Mouse (Mus musculus): Measurements from ENCODE around the gene Naa38.

DNA sequence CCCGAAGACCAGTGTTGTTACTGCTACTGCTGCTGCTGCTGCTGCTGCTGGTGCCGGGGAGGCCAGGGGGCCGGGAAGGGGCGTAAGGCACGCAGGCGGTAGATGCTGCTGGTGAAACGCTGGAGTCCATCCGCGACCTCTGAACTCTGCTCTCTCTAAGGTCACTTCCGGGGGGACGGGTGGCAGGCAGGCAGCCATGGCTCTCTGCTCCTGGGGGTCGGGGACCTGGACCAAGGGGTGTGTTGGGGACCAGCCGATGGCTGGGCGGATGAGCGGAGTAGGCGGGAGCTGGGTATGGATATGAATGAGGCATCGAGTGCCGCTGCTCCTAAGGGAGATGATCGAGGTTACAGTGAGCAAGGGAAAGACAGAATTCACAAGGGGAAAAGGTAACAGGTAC lies 11.0 kb downstream of the Naa38 start:
- no peak for TF ChIP-seq CTCF (IDR thresholded peaks at IDR 0.05; ENCODE audit: control insufficient read depth, insufficient read depth, insufficient read length)
- TF ChIP-seq MAX (IDR thresholded peaks at IDR 0.05): no peak
- no peak for TF ChIP-seq USF1 (IDR thresholded peaks at IDR 0.05; ENCODE audit: low read depth)
- no peak for TF ChIP-seq CEBPB (IDR thresholded peaks at IDR 0.05; ENCODE audit: low read depth)
- TF ChIP-seq FOSL1 (IDR thresholded peaks at IDR 0.05; ENCODE audit: insufficient read depth, low read length, poor library complexity, severe bottlenecking): no peak
- TF ChIP-seq MYOG (IDR thresholded peaks at IDR 0.05; ENCODE audit: control insufficient read depth, extremely low read depth, insufficient read length): no peak
